Mouse (Mus musculus) heart, postnatal 0 days (tissue): Measurements from ENCODE around the gene Sapcd1. TPM values are rescaled to one million over a fixed set of nuclear protein-coding genes. Genes with fewer than 3 reads are reported as not detected.
"Not testable (repeated sequence)": the region's sequence is repeated elsewhere in the genome, so short reads cannot be mapped to it uniquely, and the experiment has no call there.

Experiments used
- ATAC-seq: fragments of 200-750 bp; cut with Nextera tagmentation; 2 replicates; pipeline ENCODE4 v1.8.0; 2017; ENCODE audit warnings: low read depth, moderate number of reproducible peaks, moderate library complexity; ENCODE audit not compliant: insufficient read depth
- DNase-seq: peaks from one replicate; pipeline ENCODE4 v3.0.0-alpha.2; 2016; ENCODE audit warnings: low spot score
- H3K27ac ChIP-seq: fragments of 300-500 bp; sonication (generic); 2 replicates; pipeline ENCODE4 v1.5.1; 2014; ENCODE audit warnings: low read depth, mild to moderate bottlenecking
- H3K27me3 ChIP-seq: fragments of 300-500 bp; sonication (generic); 2 replicates; pipeline ENCODE4 v1.6.1; 2014; ENCODE audit warnings: low read length, mixed read lengths; ENCODE audit not compliant: control insufficient read depth, insufficient read depth
- H3K36me3 ChIP-seq: fragments of 300-500 bp; sonication (generic); replicated peaks from 2 replicates; pipeline ENCODE4 v1.6.1; 2014; ENCODE audit warnings: low read length, mixed read lengths; ENCODE audit not compliant: control insufficient read depth, insufficient read depth
- H3K4me1 ChIP-seq: fragments of 300-500 bp; sonication (generic); 2 replicates; pipeline ENCODE4 v1.6.1; 2014; ENCODE audit warnings: antibody characterized with exemption; ENCODE audit not compliant: control insufficient read depth, insufficient read depth
- H3K4me2 ChIP-seq: fragments of 300-500 bp; sonication (generic); 2 replicates; pipeline ENCODE4 v1.6.1; 2014; ENCODE audit warnings: low read depth, mild to moderate bottlenecking, low read length, moderate library complexity
- H3K4me3 ChIP-seq: fragments of 300-500 bp; sonication (generic); 2 replicates; pipeline ENCODE4 v1.5.1; 2014; ENCODE audit warnings: low read depth, low read length
- H3K9ac ChIP-seq: fragments of 300-500 bp; sonication (generic); replicated peaks from 2 replicates; pipeline ENCODE4 v1.6.1; 2014; ENCODE audit warnings: low read depth, low read length, mixed read lengths
- H3K9me3 ChIP-seq: fragments of 300-500 bp; sonication (generic); replicated peaks from 2 replicates; pipeline ENCODE4 v1.6.1; 2016; ENCODE audit warnings: low read length; ENCODE audit not compliant: control insufficient read depth
- CTCF ChIP-seq: IDR thresholded peaks from 2 replicates; pipeline ENCODE4 v1.5.1; 2016; ENCODE audit warnings: antibody characterized with exemption, control low read depth, low read depth
- EP300 ChIP-seq: IDR thresholded peaks from 2 replicates; pipeline ENCODE4 v1.6.1; 2016; ENCODE audit warnings: antibody characterized with exemption, low read depth
- WGBS: fragments of 180-500 bp; shearing (Covaris S2); extraction: QIAGEN DNeasy Blood & Tissue Kit; methylation state at CpG from one replicate; pipeline ENCODE4 v1.1.7; 2014; 5-methylcytosine and 5-hydroxymethylcytosine counted together
- polyA plus RNA-seq: library from polyadenylated mRNA; unstranded; fragments of >200 nt; fragmentation: Nextera tagmentation; extraction: Ambion mirVana; gene quantifications from 2 replicates; pipeline ENCODE4 v1.2.1, GENCODE M21; 2015
- total RNA-seq: library from RNA; depleted of rRNA; stranded (reverse); fragments of >200 nt; gene quantifications from 2 replicates; pipeline ENCODE4 v1.2.3, GENCODE M21; 2014; ENCODE audit warnings: low replicate concordance

Gene Sapcd1
- total and polyA plus RNA-seq, 2 experiments from 2014 or later, result 1.2 to 2.1 TPM

DNA sequence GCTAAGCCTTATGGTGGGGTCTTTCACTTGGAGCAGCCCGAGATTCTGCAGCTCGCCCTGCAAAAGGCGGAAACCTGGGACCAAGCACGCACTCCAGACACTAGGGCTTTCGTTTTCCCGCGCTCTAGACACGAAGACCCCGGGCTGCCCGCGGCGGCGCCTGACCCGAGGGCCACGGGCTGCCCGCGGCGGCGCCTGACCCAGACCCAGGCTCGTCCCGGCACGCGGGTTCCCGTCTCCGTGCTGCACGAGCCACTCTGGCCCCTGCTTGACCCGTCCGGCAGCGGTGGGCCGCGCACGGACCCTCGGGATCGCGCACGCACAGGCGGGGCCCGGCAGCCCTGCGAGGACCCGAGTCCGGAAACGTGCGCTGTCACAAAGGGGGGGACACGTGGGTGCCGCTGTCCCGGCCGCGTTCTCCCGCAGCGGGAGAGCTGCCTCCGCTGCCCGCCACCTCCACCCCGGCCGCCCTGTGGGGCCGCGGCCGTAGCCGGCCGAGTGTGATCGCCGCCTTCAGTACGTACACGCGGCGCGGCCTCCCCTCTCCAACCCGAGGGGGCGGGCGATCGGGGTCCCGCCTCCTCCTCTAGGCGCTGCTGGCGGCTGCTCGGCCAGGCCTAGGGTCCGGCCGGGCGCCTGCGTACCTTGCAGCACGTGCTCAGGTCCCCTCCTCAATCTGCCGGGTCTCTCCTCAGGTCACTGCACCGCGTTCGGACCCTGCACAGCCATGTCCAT, 26.9 kb downstream of the Sapcd1 start, which contains the start of gene Vars:
Vars (plus strand) TSS at position 271 of the 735 bp plus-strand sequence.
- Histone ChIP-seq H3K36me3 (peaks cover 36% of the 10 kb centered on the region), H3K4me2 (peak within 1 kb of the TSS; percentile 98), H3K27ac (peak within 1 kb of the TSS; percentile 99), H3K4me3 (peak within 1 kb of the TSS; percentile 97), H3K27me3 (no peaks in the 10 kb centered on the region), H3K4me1 (peaks cover 29% of the 10 kb centered on the region), H3K9ac (peak within 1 kb of the TSS; percentile 88), H3K9me3 (no peaks in the 10 kb centered on the region)
- no peak for TF ChIP-seq CTCF
- peak; percentile 86 for TF ChIP-seq EP300
- under 1% methylated on average over 67 of the region's 83 CpGs for WGBS
- DNase-seq (peak; percentile 75), ATAC-seq (peak; percentile 89)

- DNase-seq, H3K9me3 ChIP-seq, H3K27me3 ChIP-seq, ATAC-seq: not testable (repeated sequence)
- WGBS, result 18% methylated on average over 28 of the region's 32 CpGs
- peaks cover 28% of the 10 kb centered on the region for H3K36me3 ChIP-seq
- peak overlapping the region; percentile 98 for H3K4me2 ChIP-seq
- peaks cover 29% of the 10 kb centered on the region for H3K4me1 ChIP-seq
- peak overlapping the region; percentile 88 for H3K9ac ChIP-seq
- peak overlapping the region; percentile 97 for H3K4me3 ChIP-seq
- peak overlapping the region; percentile 99 for H3K27ac ChIP-seq
These were observed 27.7 kb downstream of the Sapcd1 start for GRCm38 (mm10) chr17:34999871-35000716.

DNA sequence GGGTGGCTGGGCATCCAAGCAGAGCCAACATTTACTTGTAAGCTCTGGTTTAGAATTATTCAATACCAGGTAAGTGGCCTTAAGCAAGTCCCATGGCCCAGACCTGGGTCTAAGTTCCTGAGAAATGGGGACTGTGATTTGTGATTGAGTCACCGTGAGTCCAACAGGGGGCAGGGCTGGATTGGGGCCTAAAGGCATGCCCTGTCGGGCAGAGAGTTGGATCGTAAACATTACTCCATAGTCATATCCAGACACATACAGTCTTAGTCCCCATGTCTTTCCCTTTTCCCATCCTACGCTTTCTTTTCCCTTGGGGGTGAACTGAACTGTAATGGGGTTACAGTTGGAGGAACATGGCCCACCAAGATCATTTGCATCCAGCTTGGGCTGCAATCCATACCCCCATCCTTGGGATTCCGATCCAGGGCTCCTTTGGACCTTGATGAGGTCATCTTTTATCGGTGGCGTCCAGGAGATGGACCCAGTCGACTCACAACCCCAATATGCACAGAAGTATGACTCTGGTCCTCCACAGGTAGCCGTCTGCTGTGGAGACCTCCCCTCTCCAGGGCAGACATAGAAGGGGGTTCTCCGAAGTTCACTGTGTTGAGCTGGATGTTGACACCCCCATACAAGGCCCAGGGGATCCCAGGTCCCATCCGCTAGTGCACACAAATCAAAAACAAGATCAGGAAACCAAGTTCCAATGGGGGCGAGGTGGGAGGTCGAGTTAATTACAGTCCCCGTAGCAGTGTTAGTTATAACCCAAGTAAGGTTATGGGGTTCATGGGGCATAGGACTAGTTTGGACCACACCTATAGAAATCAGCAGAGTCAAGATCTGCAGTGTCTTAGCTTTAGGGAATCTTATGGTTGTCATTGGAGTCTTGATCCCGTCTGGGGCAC, 29.0 kb downstream of the Sapcd1 start:
- Histone ChIP-seq H3K27me3 (no peaks in the 10 kb centered on the region), H3K27ac (no peak overlapping the region), H3K4me2 (peak overlapping the region; percentile 98), H3K9me3 (no peaks in the 10 kb centered on the region), H3K36me3 (peaks cover 16% of the 10 kb centered on the region; the same call in 1 of the 2 replicates), H3K4me3 (peak overlapping the region; percentile 41; the same call in 1 of the 2 replicates), H3K9ac (peak overlapping the region; percentile 30), H3K4me1 (peaks cover 29% of the 10 kb centered on the region)
- ATAC-seq (no peak), DNase-seq (no peak)
- TF ChIP-seq EP300, result no peak
- TF ChIP-seq CTCF, result no peak
- 85% methylated on average over 15 of the region's 15 CpGs for WGBS

- H3K27ac ChIP-seq, result no peak overlapping the region
- H3K4me1 ChIP-seq, result peaks cover 21% of the 10 kb centered on the region
- no peaks in the 10 kb centered on the region for H3K9me3 ChIP-seq
- ATAC-seq (no peak), DNase-seq (no peak)
- no peak for TF ChIP-seq EP300
- no peak for TF ChIP-seq CTCF
- 0 out of 2 replicates have a peak overlapping the region, but pooled peaks have one; percentile 3 for H3K4me2 ChIP-seq
- H3K27me3 ChIP-seq, result no peaks in the 10 kb centered on the region
- 88% methylated on average over 5 of the region's 5 CpGs for WGBS
- H3K9ac ChIP-seq, result no peak overlapping the region; the same call in 1 of the 2 replicates
- peaks cover 16% of the 10 kb centered on the region; the same call in 1 of the 2 replicates for H3K36me3 ChIP-seq
- no peak overlapping the region for H3K4me3 ChIP-seq
These were observed 30.7 kb downstream of the Sapcd1 start for GRCm38 (mm10) chr17:34997142-34997483.
